Mouse (Mus musculus): Measurements from ENCODE around the gene Sema6c.

The Sema6c gene

DNA sequence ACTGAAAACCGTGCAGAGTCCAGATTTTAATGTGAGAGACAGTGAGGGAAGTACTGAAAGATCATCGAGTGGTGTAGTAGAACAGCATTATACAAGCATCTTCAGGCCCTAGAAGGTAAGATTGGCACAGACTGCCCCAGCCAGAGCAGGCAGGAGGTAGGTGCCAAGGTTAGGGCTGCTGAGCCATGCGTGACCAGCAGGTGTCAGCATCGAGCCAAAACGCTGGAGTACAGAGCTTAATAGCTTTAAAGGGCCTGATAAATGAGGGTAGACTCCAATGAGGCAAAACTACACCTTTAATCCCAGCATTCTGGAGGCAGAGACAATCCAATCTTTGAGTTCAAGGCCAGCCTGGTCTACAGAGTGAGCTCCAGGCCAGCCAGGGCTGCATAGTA is 17.6 kb upstream of the Sema6c start:
- peak; percentile 66 for DNase-seq (ENCODE audit: low spot score)

- no peak for DNase-seq (ENCODE audit: low spot score)
Observed at GRCm38 (mm10) chr3:95147924-95148323, 12.3 kb upstream of the Sema6c start.

GRCm38 (mm10) chr3:95153874-95154273 is 6.4 kb upstream of the Sema6c start:
- no peak for DNase-seq (ENCODE audit: low spot score)

GRCm38 (mm10) chr3:95159511-95159986 is 708 bp upstream of the Sema6c start:
- no peak for DNase-seq (ENCODE audit: low spot score)

GRCm38 (mm10) chr3:95161041-95161551 is 839 bp downstream of the Sema6c start:
- no peak for DNase-seq (ENCODE audit: low spot score)

- no peak for DNase-seq (ENCODE audit: low spot score)
Observed at GRCm38 (mm10) chr3:95161618-95162344, 1.5 kb downstream of the Sema6c start.

- no peak for DNase-seq (ENCODE audit: low spot score)
Observed at GRCm38 (mm10) chr3:95162345-95162628, 2.0 kb downstream of the Sema6c start.

- no peak for DNase-seq (ENCODE audit: low spot score)
Observed at GRCm38 (mm10) chr3:95163419-95164255, 3.4 kb downstream of the Sema6c start.

GRCm38 (mm10) chr3:95164256-95164550 is 3.9 kb downstream of the Sema6c start:
- no peak for DNase-seq (ENCODE audit: low spot score)

DNA sequence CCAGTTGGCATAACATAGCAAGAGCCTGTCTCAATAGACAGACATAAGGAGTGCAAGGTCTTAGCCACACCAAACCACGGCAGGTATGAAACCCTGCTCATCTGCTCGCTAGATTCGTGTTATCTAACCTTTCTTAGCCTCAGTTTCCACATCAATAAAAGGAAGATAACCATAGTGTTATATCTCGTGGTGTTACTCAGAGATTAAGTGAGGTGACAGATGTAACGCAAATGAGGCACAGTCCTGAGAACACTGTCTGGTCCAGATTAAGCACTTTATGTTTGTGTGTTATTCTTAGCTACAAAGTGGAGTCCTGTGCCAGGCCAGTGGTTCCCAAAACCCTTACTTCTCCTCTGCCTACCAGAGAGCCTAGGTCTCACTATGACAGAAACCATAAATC is 4.6 kb downstream of the Sema6c start:
- DNase-seq (ENCODE audit: low spot score), result no peak

DNA sequence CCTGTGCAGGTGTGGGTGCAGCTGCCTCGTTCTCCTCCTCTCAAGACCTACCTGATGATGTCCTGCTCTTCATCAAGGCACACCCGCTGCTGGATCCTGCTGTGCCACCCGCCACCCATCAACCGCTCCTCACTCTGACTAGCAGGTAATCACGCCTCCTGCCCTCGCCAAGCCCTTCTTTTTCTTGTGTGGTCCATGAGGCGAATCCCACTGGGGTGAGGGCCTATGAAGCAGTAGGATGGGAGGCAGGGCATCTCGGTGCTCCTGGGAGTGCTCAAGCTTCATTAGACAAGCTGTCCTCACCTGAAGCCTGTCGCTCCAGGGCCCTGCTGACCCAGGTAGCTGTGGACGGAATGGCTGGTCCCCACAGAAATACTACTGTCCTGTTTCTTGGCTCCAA is 9.7 kb downstream of the Sema6c start:
- DNase-seq (ENCODE audit: low spot score), result no peak

- DNase-seq (ENCODE audit: low spot score), result no peak
Observed at GRCm38 (mm10) chr3:95171105-95171504, 10.8 kb downstream of the Sema6c start.

GRCm38 (mm10) chr3:95172526-95173255 is 12.4 kb downstream of the Sema6c start:
- DNase-seq (ENCODE audit: low spot score), result no peak

DNA sequence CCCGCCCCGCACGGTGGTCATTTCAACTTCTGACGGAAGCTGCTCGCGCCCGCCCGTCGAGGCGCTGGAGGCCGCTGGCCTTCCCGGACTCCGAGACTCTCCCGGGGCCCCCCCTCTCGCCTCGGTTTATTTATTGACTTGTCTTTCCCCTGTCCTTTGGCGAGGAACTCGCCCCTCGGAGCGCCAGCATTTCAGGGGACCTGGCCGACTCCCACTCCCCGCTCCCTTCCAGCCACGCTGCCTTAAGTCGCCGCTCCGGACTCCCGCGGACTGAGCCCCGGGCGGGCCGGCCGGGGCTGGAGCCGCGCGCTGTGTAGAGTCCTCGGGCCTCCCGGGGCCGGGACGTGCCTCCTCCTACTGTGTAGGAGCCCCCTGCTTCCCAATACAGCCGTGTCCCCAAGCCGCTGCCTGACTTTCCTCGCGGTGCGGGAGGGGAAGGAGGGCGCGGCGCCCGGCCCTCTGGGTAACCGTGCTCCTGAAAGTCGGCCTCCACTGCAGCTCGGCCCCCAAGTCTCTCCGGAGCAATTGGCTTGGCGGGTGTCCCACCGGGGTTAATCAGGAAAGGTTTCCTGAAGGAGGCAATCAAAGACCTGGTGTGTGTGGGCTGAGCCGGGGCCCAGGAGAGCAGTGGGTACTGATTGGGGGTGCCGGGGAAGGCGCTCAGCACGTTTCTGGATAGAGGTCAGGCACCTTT is 13.1 kb downstream of the Sema6c start:
- no peak for DNase-seq (ENCODE audit: low spot score)

DNA sequence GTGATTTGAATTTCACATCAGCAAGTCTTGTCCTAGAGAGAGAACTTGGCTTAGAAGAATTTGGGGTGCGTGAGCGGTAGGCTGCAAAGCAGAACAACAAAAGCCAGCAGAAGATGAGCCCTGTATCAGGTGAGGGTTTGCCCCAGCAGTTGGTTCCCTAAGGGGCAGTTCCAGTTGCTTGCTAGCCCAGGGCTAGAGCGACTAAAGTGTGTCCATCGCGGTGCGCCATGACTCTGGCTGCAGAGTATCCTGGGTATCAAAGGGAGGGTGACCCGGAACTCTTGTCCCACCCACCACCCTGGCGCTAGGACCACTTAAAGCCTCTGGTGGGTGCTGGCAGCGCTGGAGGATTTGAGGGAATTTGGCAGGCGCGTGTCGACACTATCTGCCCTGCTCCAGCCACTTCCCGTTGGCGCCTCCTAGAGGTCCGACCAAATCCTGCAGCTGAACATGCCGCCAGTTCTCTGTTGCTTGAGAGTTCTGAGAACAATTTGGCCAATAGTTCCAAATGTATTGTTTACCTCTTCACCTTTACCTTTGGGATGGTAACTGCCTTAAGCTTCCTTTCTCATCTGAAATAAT is 13.8 kb downstream of the Sema6c start:
- DNase-seq (ENCODE audit: low spot score), result peak; percentile 58

- no peak for DNase-seq (ENCODE audit: low spot score)
Observed at GRCm38 (mm10) chr3:95176500-95176899, 16.2 kb downstream of the Sema6c start.

- no peak for DNase-seq (ENCODE audit: low spot score)
Observed at GRCm38 (mm10) chr3:95177583-95177982, 17.3 kb downstream of the Sema6c start.

DNA sequence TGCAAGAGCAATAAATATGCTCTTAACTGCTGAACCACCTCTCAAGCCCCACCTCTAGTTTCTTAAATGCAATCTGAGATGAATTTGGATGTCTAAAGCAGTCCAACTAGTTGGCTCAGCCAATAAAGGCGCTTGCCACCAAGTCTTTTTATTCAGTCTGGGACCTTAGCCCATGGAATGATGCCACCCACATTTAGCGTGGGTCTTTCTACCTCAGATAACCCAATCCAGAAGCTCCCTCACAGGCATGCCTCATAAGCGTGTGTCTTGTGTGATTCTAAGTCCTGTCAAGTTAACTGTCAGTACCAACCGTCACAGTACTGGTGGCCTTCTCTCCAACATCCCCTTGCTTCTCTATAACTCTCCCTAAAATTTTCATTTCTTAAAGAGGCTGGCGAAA is 18.7 kb downstream of the Sema6c start:
- no peak for DNase-seq (ENCODE audit: low spot score)

DNA sequence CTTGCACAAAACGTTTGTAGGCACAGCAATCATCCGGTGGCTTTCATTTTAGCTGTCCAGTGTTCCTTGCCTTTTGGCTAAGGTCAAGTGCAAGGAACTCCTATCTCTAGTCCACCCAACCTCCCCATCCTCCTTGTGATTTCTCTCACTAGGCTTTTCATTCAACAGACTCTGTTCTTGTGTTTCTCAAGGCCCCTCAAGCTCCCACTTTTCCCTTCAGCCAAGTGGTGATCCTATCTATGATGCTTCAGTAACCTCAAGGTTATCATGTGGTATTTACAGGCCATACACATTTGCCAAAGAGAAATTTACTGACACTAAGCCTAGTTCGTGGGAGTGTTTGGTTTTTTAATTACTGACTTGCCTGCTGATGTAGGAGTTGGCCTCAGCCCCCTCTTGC is 19.6 kb downstream of the Sema6c start:
- peak; percentile 53 for DNase-seq (ENCODE audit: low spot score)

DNA sequence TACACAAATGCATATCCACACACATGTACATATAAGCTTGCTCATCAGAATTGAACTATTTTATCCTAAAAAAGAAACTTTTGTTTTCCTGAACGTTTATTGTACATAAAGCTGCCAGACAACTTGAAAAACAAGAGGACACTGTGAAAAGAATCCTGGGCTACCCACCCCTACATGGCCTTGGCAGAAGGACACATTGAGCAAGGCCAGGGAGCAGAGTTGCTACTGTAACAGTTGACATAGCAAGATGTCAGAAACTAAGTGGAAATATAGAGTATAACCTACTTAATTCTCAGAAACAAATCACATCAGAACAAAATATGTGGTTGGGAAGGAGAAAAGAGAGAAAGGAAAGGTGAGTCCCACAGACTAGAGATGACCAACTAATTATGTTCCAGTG is 21.6 kb downstream of the Sema6c start:
- no peak for DNase-seq (ENCODE audit: low spot score)

- no peak for DNase-seq (ENCODE audit: low spot score)
Observed at GRCm38 (mm10) chr3:95184796-95185577, 24.7 kb downstream of the Sema6c start.

Data from ovary, adult 18-20 months (tissue).